Mouse (Mus musculus) MEL (cell line): Measurements from ENCODE around the gene Fgr. TPM values are rescaled to one million over a fixed set of nuclear protein-coding genes. Genes with fewer than 3 reads are reported as not detected.

Experiments used
- DNase-seq: peaks from one replicate; pipeline ENCODE4 v3.0.0; 2011; ENCODE audit warnings: low read depth, low spot score
- H3K27ac ChIP-seq: 2 replicates; pipeline ENCODE4 v1.5.1; 2012; ENCODE audit warnings: low read depth, mild to moderate bottlenecking, control low read depth, low read length, moderate library complexity; ENCODE audit not compliant: control insufficient read depth
- H3K27me3 ChIP-seq, 2 experiments: fragments of 150-350 bp in 1 of 2; sonication (generic) in 1 of 2; 2 replicates each; pipeline ENCODE4 v1.6.1; 2012; ENCODE audit warnings: low read length in 2 of 2, mild to moderate bottlenecking in 2 of 2, improper control_type of control experiment in 1 of 2, moderate library complexity in 1 of 2; ENCODE audit not compliant: insufficient read depth in 2 of 2, control insufficient read depth in 1 of 2
- H3K36me3 ChIP-seq, 2 experiments: 2 replicates each; pipeline ENCODE4 v1.6.1; 2012 to 2014; ENCODE audit warnings: low read length in 2 of 2, improper control_type of control experiment in 1 of 2, inconsistent platforms in 1 of 2, mild to moderate bottlenecking in 1 of 2; ENCODE audit not compliant: insufficient read depth in 2 of 2, control insufficient read depth in 1 of 2
- H3K4me1 ChIP-seq, 2 experiments: fragments of 150-350 bp in 1 of 2; sonication (generic) in 1 of 2; 2 replicates each; pipeline ENCODE4 v1.6.1; 2012; ENCODE audit warnings: low read length in 2 of 2, improper control_type of control experiment in 1 of 2, mild to moderate bottlenecking in 1 of 2; ENCODE audit not compliant: insufficient read depth in 2 of 2, control insufficient read depth in 1 of 2
- H3K4me3 ChIP-seq, 2 experiments: fragments of 150-350 bp in 1 of 2; sonication (generic) in 1 of 2; 2 replicates each; pipeline ENCODE4 v1.5.1; 2012; ENCODE audit warnings: low read depth in 2 of 2, low read length in 2 of 2, mild to moderate bottlenecking in 2 of 2, moderate library complexity in 2 of 2, control low read depth in 1 of 2, improper control_type of control experiment in 1 of 2; ENCODE audit not compliant: control insufficient read depth in 1 of 2, insufficient read depth in 1 of 2
- H3K79me2 ChIP-seq: 2 replicates; pipeline ENCODE4 v1.6.1; 2012; ENCODE audit warnings: mild to moderate bottlenecking, low read length, moderate library complexity; ENCODE audit not compliant: control insufficient read depth, poor library complexity, insufficient read depth
- H3K9ac ChIP-seq: 2 replicates; pipeline ENCODE4 v1.6.1; 2012; ENCODE audit warnings: low read depth, mild to moderate bottlenecking, control low read depth, low read length, moderate library complexity; ENCODE audit not compliant: control insufficient read depth, poor library complexity, severe bottlenecking
- H3K9me3 ChIP-seq: fragments of 150-350 bp; sonication (generic); replicated peaks from 2 replicates; pipeline ENCODE4 v1.6.1; 2012; ENCODE audit warnings: mild to moderate bottlenecking, low read length, improper control_type of control experiment, moderate library complexity; ENCODE audit not compliant: insufficient read depth
- CHD1 ChIP-seq: IDR thresholded peaks from 2 replicates; pipeline ENCODE4 v1.6.1; 2012; ENCODE audit warnings: low read depth, mild to moderate bottlenecking, inconsistent platforms, low read length, improper control_type of control experiment
- CHD2 ChIP-seq: IDR thresholded peaks from 2 replicates; pipeline ENCODE4 v1.6.1; 2011; ENCODE audit warnings: low read length, improper control_type of control experiment
- CTCF ChIP-seq, 3 experiments: IDR thresholded peaks in 2 of 3; conservative IDR thresholded peaks in 1 of 3; 2 replicates each; pipeline ENCODE4 v1.5.1; 2011 to 2012; ENCODE audit warnings: low read length in 3 of 3, low read depth in 2 of 3, mild to moderate bottlenecking in 2 of 3, improper control_type of control experiment in 1 of 3, inconsistent platforms in 1 of 3, mixed read lengths in 1 of 3, moderate library complexity in 1 of 3; ENCODE audit not compliant: control insufficient read depth in 1 of 3, insufficient read depth in 1 of 3, poor library complexity in 1 of 3, severe bottlenecking in 1 of 3
- E2F4 ChIP-seq: IDR thresholded peaks from 2 replicates; pipeline ENCODE4 v1.6.1; 2011; ENCODE audit warnings: low read depth, low read length, improper control_type of control experiment, borderline replicate concordance
- ELF1 ChIP-seq: IDR thresholded peaks from 2 replicates; pipeline ENCODE4 v1.6.1; 2014; ENCODE audit warnings: low read depth, mild to moderate bottlenecking, inconsistent platforms, low read length, improper control_type of control experiment, moderate library complexity
- ETS1 ChIP-seq: IDR thresholded peaks from 2 replicates; pipeline ENCODE4 v1.6.1; 2012; ENCODE audit warnings: low read depth, mild to moderate bottlenecking, inconsistent platforms, low read length, improper control_type of control experiment, moderate library complexity
- GATA1 ChIP-seq: IDR thresholded peaks from 2 replicates; pipeline ENCODE4 v1.6.1; 2011; ENCODE audit warnings: low read depth, low read length, improper control_type of control experiment
- HCFC1 ChIP-seq: IDR thresholded peaks from 2 replicates; pipeline ENCODE4 v1.6.1; 2012; ENCODE audit warnings: low read depth, mild to moderate bottlenecking, inconsistent platforms, low read length, improper control_type of control experiment, moderate library complexity
- JUND ChIP-seq: IDR thresholded peaks from 2 replicates; pipeline ENCODE4 v1.6.1; 2011; ENCODE audit warnings: low read depth, mild to moderate bottlenecking, improper control_type of control experiment, low read length
- KAT2A ChIP-seq: conservative IDR thresholded peaks from 2 replicates; pipeline ENCODE4 v1.6.1; 2012; ENCODE audit warnings: low read depth, low read length, improper control_type of control experiment, inconsistent platforms
- MAFK ChIP-seq: IDR thresholded peaks from 2 replicates; pipeline ENCODE4 v1.6.1; 2011; ENCODE audit warnings: low read depth, mild to moderate bottlenecking, low read length, improper control_type of control experiment, borderline replicate concordance
- MAZ ChIP-seq: IDR thresholded peaks from 2 replicates; pipeline ENCODE4 v1.6.1; 2012; ENCODE audit warnings: low read depth, mild to moderate bottlenecking, inconsistent platforms, low read length, improper control_type of control experiment
- MEF2A ChIP-seq: IDR thresholded peaks from 2 replicates; pipeline ENCODE4 v1.6.1; 2014; ENCODE audit warnings: low read depth, mild to moderate bottlenecking, inconsistent platforms, low read length, improper control_type of control experiment; ENCODE audit not compliant: poor library complexity, insufficient replicate concordance, severe bottlenecking; ENCODE audit errors: extremely low read depth
- MXI1 ChIP-seq: IDR thresholded peaks from 2 replicates; pipeline ENCODE4 v1.6.1; 2011; ENCODE audit warnings: mild to moderate bottlenecking, low read depth, low read length, improper control_type of control experiment
- MYC ChIP-seq: IDR thresholded peaks from 2 replicates; pipeline ENCODE4 v1.6.1; 2011; ENCODE audit warnings: low read depth, mild to moderate bottlenecking, low read length, improper control_type of control experiment, moderate library complexity
- NELFE ChIP-seq: IDR thresholded peaks from 2 replicates; pipeline ENCODE4 v1.6.1; 2011; ENCODE audit warnings: low read depth, low read length, improper control_type of control experiment
- POLR2AphosphoS2 ChIP-seq: IDR thresholded peaks from 2 replicates; pipeline ENCODE4 v1.6.1; 2011; ENCODE audit warnings: low read length, improper control_type of control experiment
- POLR2AphosphoS5 ChIP-seq: IDR thresholded peaks from 2 replicates; pipeline ENCODE4 v1.6.1; 2012; ENCODE audit warnings: low read depth, borderline replicate concordance, mild to moderate bottlenecking, inconsistent platforms, low read length, moderate library complexity, mixed read lengths
- RAD21 ChIP-seq: IDR thresholded peaks from 2 replicates; pipeline ENCODE4 v1.6.1; 2011; ENCODE audit warnings: mild to moderate bottlenecking, low read depth, low read length, improper control_type of control experiment
- SIN3A ChIP-seq: IDR thresholded peaks from 2 replicates; pipeline ENCODE4 v1.6.1; 2012; ENCODE audit warnings: low read length, improper control_type of control experiment, inconsistent platforms
- TBP ChIP-seq: IDR thresholded peaks from 2 replicates; pipeline ENCODE4 v1.8.0; 2011; ENCODE audit warnings: low read depth, low read length, improper control_type of control experiment
- TCF12 ChIP-seq: IDR thresholded peaks from 2 replicates; pipeline ENCODE4 v1.6.1; 2014; ENCODE audit warnings: low read depth, mild to moderate bottlenecking, inconsistent platforms, low read length, improper control_type of control experiment, moderate library complexity
- USF1 ChIP-seq: IDR thresholded peaks from 2 replicates; pipeline ENCODE4 v1.6.1; 2014; ENCODE audit warnings: low read depth, mild to moderate bottlenecking, inconsistent platforms, low read length, improper control_type of control experiment, moderate library complexity
- USF2 ChIP-seq, 2 experiments: IDR thresholded peaks; 2 replicates each; pipeline ENCODE4 v1.6.1; 2011 to 2012; ENCODE audit warnings: improper control_type of control experiment in 2 of 2, low read length in 2 of 2, borderline replicate concordance in 1 of 2, inconsistent platforms in 1 of 2, low read depth in 1 of 2, mild to moderate bottlenecking in 1 of 2; ENCODE audit not compliant: insufficient read depth in 1 of 2
- ZC3H11A ChIP-seq: IDR thresholded peaks from 2 replicates; pipeline ENCODE4 v1.6.1; 2012; ENCODE audit warnings: low read depth, mild to moderate bottlenecking, inconsistent platforms, low read length, improper control_type of control experiment
- ZMIZ1 ChIP-seq: IDR thresholded peaks from 2 replicates; pipeline ENCODE4 v1.6.1; 2012; ENCODE audit warnings: low read depth, mild to moderate bottlenecking, inconsistent platforms, low read length, improper control_type of control experiment, moderate library complexity
- ZNF384 ChIP-seq: IDR thresholded peaks from 2 replicates; pipeline ENCODE4 v1.6.1; 2012; ENCODE audit warnings: low read depth, mild to moderate bottlenecking, inconsistent platforms, low read length, improper control_type of control experiment
- polyA plus RNA-seq, 2 experiments: library from polyadenylated mRNA; stranded (reverse) in 1 of 2; unstranded in 1 of 2; fragments of >175 nt in 1 of 2; fragments of >200 nt in 1 of 2; gene quantifications; 2 replicates each; pipeline versions ENCODE4 v1.2.1 to v1.2.4; 2012; ENCODE audit warnings: low replicate concordance in 2 of 2, low read depth in 1 of 2; ENCODE audit not compliant: insufficient read length in 2 of 2, insufficient read depth in 1 of 2, missing spikeins in 1 of 2
- total RNA-seq: library from RNA; depleted of rRNA; stranded (reverse); fragments of 300-350 nt; gene quantifications from 2 replicates; pipeline ENCODE4 v1.2.3, GENCODE M21; 2012

Gene Fgr
- total and polyA plus RNA-seq, 3 experiments: not detected

DNA sequence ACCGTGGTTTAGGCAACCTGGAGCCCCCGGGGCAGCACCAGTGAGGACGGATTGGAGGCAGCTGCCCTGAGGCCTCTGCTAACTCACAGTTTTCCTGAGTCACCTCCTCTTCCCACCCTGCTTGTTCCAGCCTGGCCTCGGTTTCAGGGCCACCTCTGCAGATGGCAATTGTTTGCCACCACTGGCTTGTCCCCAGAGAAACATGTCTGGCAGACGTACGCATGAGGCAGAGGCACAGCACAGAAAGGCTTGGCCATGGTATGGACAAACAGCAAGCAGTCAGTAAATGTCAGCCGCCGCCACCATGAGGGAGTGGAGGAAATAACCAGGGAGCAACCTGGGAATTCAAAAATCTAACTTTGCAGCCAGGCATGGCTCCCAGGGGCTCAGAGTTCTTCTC lies 30.8 kb upstream of the Fgr start:
- no peak for TF ChIP-seq MYC
- TF ChIP-seq USF1: no peak
- TF ChIP-seq SIN3A: no peak
- TF ChIP-seq ZNF384: no peak
- TF ChIP-seq KAT2A: no peak
- TF ChIP-seq ELF1: no peak
- no peak for TF ChIP-seq TBP
- TF ChIP-seq MEF2A: no peak
- no peak for TF ChIP-seq MXI1
- no peak for TF ChIP-seq CHD1
- no peak for TF ChIP-seq TCF12
- TF ChIP-seq ZC3H11A: no peak
- TF ChIP-seq E2F4: no peak
- no peak for TF ChIP-seq JUND
- no peak for TF ChIP-seq ZMIZ1
- TF ChIP-seq HCFC1: no peak
- no peak for TF ChIP-seq MAZ
- H3K36me3 ChIP-seq: peaks cover 0 to 4% of the 10 kb centered on the region in 2 experiments; a peak in 2 of 4 replicates
- H3K9me3 ChIP-seq: no peaks in the 10 kb centered on the region
- no peak overlapping the region for H3K4me3 ChIP-seq
- DNase-seq: no peak
- H3K27me3 ChIP-seq: no peaks in the 10 kb centered on the region; a peak in 1 of 4 replicates
- peaks cover 1% of the 10 kb centered on the region; the same call in 1 of the 2 replicates for H3K79me2 ChIP-seq
- H3K27ac ChIP-seq: no peak overlapping the region
- no peak overlapping the region for H3K9ac ChIP-seq
- peaks cover 0 to 10% of the 10 kb centered on the region in 2 experiments; a peak in 2 of 4 replicates for H3K4me1 ChIP-seq

DNA sequence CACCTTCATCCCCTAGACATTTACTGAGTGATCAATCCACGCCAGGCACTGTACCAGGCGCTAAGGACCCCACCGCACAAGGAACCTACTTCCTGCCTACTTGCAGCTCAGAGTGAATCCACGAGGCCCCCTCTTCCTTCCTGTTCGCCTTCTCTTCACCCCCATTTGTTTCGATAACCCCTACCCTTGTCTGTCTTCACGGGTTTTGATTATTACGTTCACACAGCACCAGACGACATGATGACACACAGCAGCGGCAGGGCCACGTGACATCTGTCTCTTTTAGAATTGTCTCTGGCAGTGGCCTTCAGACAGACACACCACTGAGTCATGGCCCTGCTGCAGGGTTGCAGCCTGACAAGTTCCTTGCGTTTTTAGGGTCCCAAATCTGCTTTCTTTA lies 29.8 kb upstream of the Fgr start:
- Histone ChIP-seq H3K27me3 (no peaks in the 10 kb centered on the region; a peak in 1 of 4 replicates), H3K36me3 (peaks cover 0 to 4% of the 10 kb centered on the region in 2 experiments; a peak in 2 of 4 replicates), H3K4me1 (peaks cover 0 to 10% of the 10 kb centered on the region in 2 experiments; a peak in 2 of 4 replicates), H3K9me3 (no peaks in the 10 kb centered on the region), H3K27ac (no peak overlapping the region), H3K9ac (no peak overlapping the region), H3K79me2 (peaks cover 1% of the 10 kb centered on the region; the same call in 1 of the 2 replicates), H3K4me3 (no peak overlapping the region)
- no peak for DNase-seq
- TF ChIP-seq NELFE (no peak), MAFK (no peak), CHD2 (no peak), POLR2AphosphoS5 (no peak), ZNF384 (no peak), CTCF (IDR thresholded peaks at IDR 0.05 in 2 of 3, conservative IDR thresholded peaks at IDR 0.05 in 1 of 3; ENCODE audit: control insufficient read depth in 1 of 3, insufficient read depth in 1 of 3, low read depth in 2 of 3, low read length in 3 of 3, poor library complexity in 1 of 3, severe bottlenecking in 1 of 3) (no peak), USF2 (IDR thresholded peaks at IDR 0.05; ENCODE audit: borderline replicate concordance in 1 of 2, insufficient read depth in 1 of 2, low read depth in 1 of 2, low read length in 2 of 2) (no peak), TBP (no peak), GATA1 (no peak), MEF2A (no peak), ELF1 (no peak), E2F4 (no peak), POLR2AphosphoS2 (no peak), HCFC1 (no peak), RAD21 (no peak), ETS1 (no peak), ZC3H11A (no peak), USF1 (no peak)
